Comparison of ENCODE assay signal across 14 mouse cellular contexts in genomic region chr15:79130782-79131181, GRCm38 (mm10). TPM values are rescaled to one million over a fixed set of nuclear protein-coding genes. Genes with fewer than 3 reads are reported as not detected.
DNase-seq lines count a peak whose midpoint lies in the region; ATAC-seq and TF ChIP-seq lines count a peak whose summit lies in the region.
"Had no signal": no experiment of that assay in that cellular context is flagged by ENCODE, and none has a peak within 500 bp of the region (broad histone marks: within the 10 kb centered on the region; RNA-seq: fewer than 3 reads in every experiment).

No protein-coding gene starts in this region.

- DNase-seq in heart, adult 2 months, result no peak
- DNase-seq in heart, embryonic 10.5 days (ENCODE audit: low spot score), result no peak
- DNase-seq in MN1 (ENCODE audit: low spot score), result peak; percentile 37
- peak; percentile 61 for DNase-seq in kidney, adult 9 months
- DNase-seq in lung, postnatal 0 days (ENCODE audit: low spot score), result peak; percentile 85
- DNase-seq in midbrain, postnatal 0 days (ENCODE audit: low spot score), result no peak
- DNase-seq in layer of hippocampus, adult 2 months (ENCODE audit: low spot score in 2 of 2), result no peak
- DNase-seq: forebrain, postnatal 0 days had no signal

- H3K27ac ChIP-seq in heart, adult 2 months, result peak overlapping the region; percentile 78
- no peak overlapping the region for H3K27ac ChIP-seq in heart, embryonic 10.5 days
- H3K27ac ChIP-seq in lung, postnatal 0 days (ENCODE audit: low read length), result peak overlapping the region; percentile 91
- no peak overlapping the region for H3K27ac ChIP-seq in midbrain, postnatal 0 days (ENCODE audit: low read depth, low read length)
- H3K27ac ChIP-seq in layer of hippocampus, adult 2 months, result no peak overlapping the region; the same call in 1 of the 2 replicates
- H3K27ac ChIP-seq: limb, embryonic 13.5 days; macrophage; midbrain, embryonic 15.5 days; neural tube, embryonic 13.5 days had no signal

- H3K4me1 ChIP-seq in heart, adult 2 months (ENCODE audit: control insufficient read depth, insufficient read depth, low read length), result peaks cover 5% of the 10 kb centered on the region
- H3K4me1 ChIP-seq in heart, embryonic 10.5 days, result no peaks in the 10 kb centered on the region; the same call in 1 of the 2 replicates
- peaks cover 14% of the 10 kb centered on the region for H3K4me1 ChIP-seq in lung, postnatal 0 days (ENCODE audit: insufficient read depth, low read depth, low read length)
- no peaks in the 10 kb centered on the region for H3K4me1 ChIP-seq in midbrain, postnatal 0 days (ENCODE audit: insufficient read depth, low read length)
- H3K4me1 ChIP-seq: midbrain, embryonic 15.5 days; neural tube, embryonic 13.5 days had no signal

- H3K27me3 ChIP-seq in heart, adult 2 months (ENCODE audit: control insufficient read depth, insufficient read depth, low read length), result no peaks in the 10 kb centered on the region
- no peaks in the 10 kb centered on the region for H3K27me3 ChIP-seq in heart, embryonic 10.5 days (ENCODE audit: insufficient read depth, poor library complexity, severe bottlenecking)
- H3K27me3 ChIP-seq in lung, postnatal 0 days (replicated peaks; ENCODE audit: insufficient read depth, low read length), result no peaks in the 10 kb centered on the region
- no peaks in the 10 kb centered on the region for H3K27me3 ChIP-seq in midbrain, postnatal 0 days (ENCODE audit: insufficient read depth, low read length)
- H3K27me3 ChIP-seq: limb, embryonic 13.5 days; midbrain, embryonic 15.5 days; neural tube, embryonic 13.5 days; Patski had no signal

- ATAC-seq in lung, postnatal 0 days, result peak; percentile 48
- no peak for ATAC-seq in midbrain, postnatal 0 days (ENCODE audit: low FRiP score)
- ATAC-seq: forebrain, postnatal 0 days; inflammation-experienced regulatory T-cells, adult 6 months; midbrain, embryonic 15.5 days had no signal

- no peaks in the 10 kb centered on the region for H3K9me3 ChIP-seq in heart, embryonic 10.5 days
- H3K9me3 ChIP-seq in lung, postnatal 0 days (ENCODE audit: low read length), result no peaks in the 10 kb centered on the region
- no peaks in the 10 kb centered on the region for H3K9me3 ChIP-seq in midbrain, postnatal 0 days (ENCODE audit: low read length)
- H3K9me3 ChIP-seq: midbrain, embryonic 15.5 days; neural tube, embryonic 13.5 days had no signal

- 61% methylated on average over 10 of the region's 10 CpGs for WGBS in heart, adult 2 months
- 87% methylated on average over 10 of the region's 10 CpGs for WGBS in heart, embryonic 10.5 days
- 61% methylated on average over 10 of the region's 10 CpGs for WGBS in lung, postnatal 0 days
- 86% methylated on average over 10 of the region's 10 CpGs for WGBS in midbrain, postnatal 0 days

- H3K36me3 ChIP-seq in heart, adult 2 months (ENCODE audit: control insufficient read depth, insufficient read depth, low read length), result peaks cover 3% of the 10 kb centered on the region
- peaks cover 91% of the 10 kb centered on the region for H3K36me3 ChIP-seq in heart, embryonic 10.5 days
- H3K36me3 ChIP-seq in lung, postnatal 0 days (ENCODE audit: insufficient read depth, low read length), result peaks cover 26% of the 10 kb centered on the region
- peaks cover 72% of the 10 kb centered on the region for H3K36me3 ChIP-seq in midbrain, postnatal 0 days (ENCODE audit: insufficient read depth, low read length)

- H3K4me2 ChIP-seq in lung, postnatal 0 days (replicated peaks; ENCODE audit: low read depth, low read length), result no peak overlapping the region
- H3K4me2 ChIP-seq in midbrain, postnatal 0 days (ENCODE audit: low read depth, low read length, poor library complexity, severe bottlenecking), result no peak overlapping the region
- H3K4me2 ChIP-seq: limb, embryonic 13.5 days; midbrain, embryonic 15.5 days; neural tube, embryonic 13.5 days had no signal

- no peak for TF ChIP-seq CTCF in heart, adult 2 months (IDR thresholded peaks at IDR 0.05)
- TF ChIP-seq CTCF in lung, postnatal 0 days (IDR thresholded peaks at IDR 0.05), result no peak
- no peak for TF ChIP-seq CTCF in midbrain, postnatal 0 days (IDR thresholded peaks at IDR 0.05)
- TF ChIP-seq CTCF in layer of hippocampus, adult 2 months (conservative IDR thresholded peaks at IDR 0.05), result no peak

- no peak for TF ChIP-seq EP300 in heart, adult 2 months (IDR thresholded peaks at IDR 0.05; ENCODE audit: insufficient read depth, low read depth, low read length)
- TF ChIP-seq EP300 in lung, postnatal 0 days (IDR thresholded peaks at IDR 0.05), result no peak

- H3K79me2 ChIP-seq in heart, adult 2 months (replicated peaks; ENCODE audit: control insufficient read depth, insufficient read depth, low read length), result 0 out of 2 replicates have a peak, but pooled peaks cover 2% of the 10 kb centered on the region

- TF ChIP-seq POLR2A in heart, adult 2 months (IDR thresholded peaks at IDR 0.05; ENCODE audit: insufficient read depth, low read depth, low read length), result no peak

- H3K9ac ChIP-seq in heart, adult 2 months (ENCODE audit: low read depth, low read length), result peak overlapping the region; percentile 5; the same call in 1 of the 2 replicates
- H3K9ac ChIP-seq in lung, postnatal 0 days (replicated peaks; ENCODE audit: low read depth), result no peak overlapping the region
- no peak overlapping the region for H3K9ac ChIP-seq in midbrain, postnatal 0 days (replicated peaks; ENCODE audit: low read length, poor library complexity, severe bottlenecking)
- H3K9ac ChIP-seq: forebrain, postnatal 0 days; limb, embryonic 13.5 days; midbrain, embryonic 15.5 days; neural tube, embryonic 13.5 days had no signal

- no peak overlapping the region for H3K4me3 ChIP-seq in heart, adult 2 months
- no peak overlapping the region for H3K4me3 ChIP-seq in heart, embryonic 10.5 days
- H3K4me3 ChIP-seq in lung, postnatal 0 days (ENCODE audit: low read depth, low read length), result no peak overlapping the region
- H3K4me3 ChIP-seq in midbrain, postnatal 0 days (ENCODE audit: low read depth, low read length), result no peak overlapping the region
- H3K4me3 ChIP-seq in layer of hippocampus, adult 2 months, result no peak overlapping the region
- H3K4me3 ChIP-seq: limb, embryonic 13.5 days; midbrain, embryonic 15.5 days; neural tube, embryonic 13.5 days had no signal

- intact Hi-C loops in heart, adult 2 months (cut with DNase I), result no loop called here

RNA-seq across cellular contexts. Expression of gene Polr2f, which starts 10.0 kb away (rescaled TPM):
- total RNA-seq in heart, adult 2 months (2021), result 100 to 1,000 TPM; 126 to 145 TPM
- 48.6 and 50.9 TPM in 2 replicates for polyA plus RNA-seq in heart, adult 2 months (2012; rRNA removed)
- polyA plus RNA-seq in heart, embryonic 10.5 days (2016; fragmentation: Nextera tagmentation; extraction: Ambion mirVana), result 289 and 326 TPM in 2 replicates
- polyA plus RNA-seq in lung, postnatal 0 days (2015; fragmentation: Nextera tagmentation; extraction: Ambion mirVana), result 243 and 261 TPM in 2 replicates
- 59.7 and 67.5 TPM in 2 replicates for total RNA-seq in midbrain, postnatal 0 days (2014; rRNA removed)
- polyA plus RNA-seq in midbrain, postnatal 0 days (2015; fragmentation: Nextera tagmentation; extraction: Ambion mirVana), result 341 and 344 TPM in 2 replicates
- 100 to 1,000 TPM in 1 of 2 experiments, 10 to 100 TPM in 1; 97.9 to 103 TPM for total RNA-seq in layer of hippocampus, adult 2 months (2021)

RNA-seq across cellular contexts. Expression of gene 1700088E04Rik, which starts 10.3 kb away (rescaled TPM):
- total RNA-seq in heart, adult 2 months (2021), result 1 to 10 TPM; 1.8 to 2.6 TPM
- 2.8 and 3.8 TPM in 2 replicates for polyA plus RNA-seq in heart, adult 2 months (2012; rRNA removed)
- polyA plus RNA-seq in heart, embryonic 10.5 days (2016; fragmentation: Nextera tagmentation; extraction: Ambion mirVana), result 6.0 and 8.1 TPM in 2 replicates
- polyA plus RNA-seq in lung, postnatal 0 days (2015; fragmentation: Nextera tagmentation; extraction: Ambion mirVana), result 29.8 and 30.4 TPM in 2 replicates
- total RNA-seq in midbrain, postnatal 0 days (2014; rRNA removed), result 9.5 and 11.7 TPM in 2 replicates
- polyA plus RNA-seq in midbrain, postnatal 0 days (2015; fragmentation: Nextera tagmentation; extraction: Ambion mirVana), result 15.9 and 21.6 TPM in 2 replicates
- total RNA-seq in layer of hippocampus, adult 2 months (2021), result 10 to 100 TPM in 1 of 2 experiments, 1 to 10 TPM in 1; 8.8 to 10.3 TPM

RNA-seq across cellular contexts. Expression of gene Micall1, which starts 22.1 kb away (rescaled TPM):
- total RNA-seq in heart, adult 2 months (2021), result 10 to 100 TPM; 43.0 to 45.7 TPM
- 39.3 and 58.7 TPM in 2 replicates for polyA plus RNA-seq in heart, adult 2 months (2012; rRNA removed)
- polyA plus RNA-seq in heart, embryonic 10.5 days (2016; fragmentation: Nextera tagmentation; extraction: Ambion mirVana), result 13.1 and 14.5 TPM in 2 replicates
- 8.4 and 9.1 TPM in 2 replicates for polyA plus RNA-seq in lung, postnatal 0 days (2015; fragmentation: Nextera tagmentation; extraction: Ambion mirVana)
- total RNA-seq in midbrain, postnatal 0 days (2014; rRNA removed), result 33.4 and 35.5 TPM in 2 replicates
- polyA plus RNA-seq in midbrain, postnatal 0 days (2015; fragmentation: Nextera tagmentation; extraction: Ambion mirVana), result 8.9 and 10.3 TPM in 2 replicates
- total RNA-seq in layer of hippocampus, adult 2 months (2021), result 10 to 100 TPM; 31.4 to 35.3 TPM

RNA-seq across cellular contexts. Expression of gene Sox10, which starts 34.3 kb away (rescaled TPM):
- 1 to 10 TPM; 1.1 to 1.3 TPM for total RNA-seq in heart, adult 2 months (2021)
- polyA plus RNA-seq in heart, adult 2 months (2012; rRNA removed), result 4.5 and 4.9 TPM in 2 replicates
- polyA plus RNA-seq in heart, embryonic 10.5 days (2016; fragmentation: Nextera tagmentation; extraction: Ambion mirVana), result 0.34 and 1.6 TPM in 2 replicates
- polyA plus RNA-seq in lung, postnatal 0 days (2015; fragmentation: Nextera tagmentation; extraction: Ambion mirVana), result 0.11 and 0.31 TPM in 2 replicates
- 19.2 and 21.1 TPM in 2 replicates for total RNA-seq in midbrain, postnatal 0 days (2014; rRNA removed)
- 6.8 and 8.9 TPM in 2 replicates for polyA plus RNA-seq in midbrain, postnatal 0 days (2015; fragmentation: Nextera tagmentation; extraction: Ambion mirVana)
- 10 to 100 TPM; 27.7 to 30.4 TPM for total RNA-seq in layer of hippocampus, adult 2 months (2021)
- polyA plus RNA-seq: inflammation-experienced regulatory T-cells, adult 6 months; macrophage; Patski had no signal

RNA-seq across cellular contexts. Expression of gene Eif3l, which starts 55.8 kb away (rescaled TPM):
- 10 to 100 TPM; 63.9 to 69.2 TPM for total RNA-seq in heart, adult 2 months (2021)
- polyA plus RNA-seq in heart, adult 2 months (2012; rRNA removed), result 90.3 and 116 TPM in 2 replicates
- 201 and 226 TPM in 2 replicates for polyA plus RNA-seq in heart, embryonic 10.5 days (2016; fragmentation: Nextera tagmentation; extraction: Ambion mirVana)
- polyA plus RNA-seq in lung, postnatal 0 days (2015; fragmentation: Nextera tagmentation; extraction: Ambion mirVana), result 99.3 and 101 TPM in 2 replicates
- total RNA-seq in midbrain, postnatal 0 days (2014; rRNA removed), result 197 and 205 TPM in 2 replicates
- polyA plus RNA-seq in midbrain, postnatal 0 days (2015; fragmentation: Nextera tagmentation; extraction: Ambion mirVana), result 160 and 168 TPM in 2 replicates
- 10 to 100 TPM; 68.9 to 69.5 TPM for total RNA-seq in layer of hippocampus, adult 2 months (2021)

Comparison
In these comparisons a context has a peak if more than half of its experiments do, and no peak if none do; other contexts are left out.
1. H3K27ac ChIP-seq: peak in heart, adult 2 months (single experiment) and lung, postnatal 0 days (single experiment); none in heart, embryonic 10.5 days (single experiment), midbrain, postnatal 0 days (single experiment) and layer of hippocampus, adult 2 months (single experiment).
2. DNase-seq: peak in MN1 (single experiment), kidney, adult 9 months (single experiment) and lung, postnatal 0 days (single experiment); none in heart, adult 2 months (0 of 2), heart, embryonic 10.5 days (single experiment), midbrain, postnatal 0 days (single experiment) and layer of hippocampus, adult 2 months (0 of 2).